Mouse (Mus musculus) CD4-positive, CD25-positive, alpha-beta regulatory T cell, adult 4 months (primary cell): ENCODE results near the gene Rapgef6. TPM values are rescaled to one million over a fixed set of nuclear protein-coding genes. Genes with fewer than 3 reads are reported as not detected.
A peak's percentile ranks its signal among the peaks of the same experiment; 100 is the strongest.
"Not testable (repeated sequence)": the region's sequence is repeated elsewhere in the genome, so short reads cannot be mapped to it uniquely, and the experiment has no call there.

ENCODE experiments used
- ATAC-seq: one replicate; pipeline ENCODE4 v1.8.0; 2017
- polyA plus RNA-seq, 2 experiments: library from polyadenylated mRNA; unstranded; fragments of 100-300 nt; shearing (Covaris generic); gene quantifications; one replicate each; pipeline ENCODE4 v1.2.1; 2017

The Rapgef6 gene
- polyA plus RNA-seq, 2 experiments from 2014 or later, result 258 to 274 TPM

GRCm38 (mm10) chr11:54592585-54592984 is 69.9 kb downstream of the Rapgef6 start:
- no peak for ATAC-seq

- no peak for ATAC-seq
Measured at GRCm38 (mm10) chr11:54594049-54594448, 71.4 kb downstream of the Rapgef6 start.

DNA sequence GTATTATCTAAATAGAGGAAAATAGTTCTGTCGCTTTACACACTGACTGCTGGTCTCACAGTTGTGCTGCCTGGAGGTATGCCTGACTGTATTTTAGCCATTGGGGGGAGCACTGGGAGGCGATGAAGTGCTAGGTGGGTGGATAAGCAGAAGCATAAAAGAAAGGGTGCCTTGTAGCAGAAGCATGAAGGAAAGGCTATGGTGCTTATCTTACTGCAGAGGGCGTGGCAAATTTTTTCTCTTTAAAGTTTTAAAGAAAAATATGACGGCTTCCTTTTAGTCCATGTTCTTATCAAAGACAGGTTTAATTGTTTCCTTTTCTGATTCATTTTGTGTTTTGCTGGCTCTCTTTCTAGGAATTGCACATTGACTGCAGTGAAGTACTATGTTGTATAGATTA is 72.4 kb downstream of the Rapgef6 start:
- peak; percentile 52 for ATAC-seq

DNA sequence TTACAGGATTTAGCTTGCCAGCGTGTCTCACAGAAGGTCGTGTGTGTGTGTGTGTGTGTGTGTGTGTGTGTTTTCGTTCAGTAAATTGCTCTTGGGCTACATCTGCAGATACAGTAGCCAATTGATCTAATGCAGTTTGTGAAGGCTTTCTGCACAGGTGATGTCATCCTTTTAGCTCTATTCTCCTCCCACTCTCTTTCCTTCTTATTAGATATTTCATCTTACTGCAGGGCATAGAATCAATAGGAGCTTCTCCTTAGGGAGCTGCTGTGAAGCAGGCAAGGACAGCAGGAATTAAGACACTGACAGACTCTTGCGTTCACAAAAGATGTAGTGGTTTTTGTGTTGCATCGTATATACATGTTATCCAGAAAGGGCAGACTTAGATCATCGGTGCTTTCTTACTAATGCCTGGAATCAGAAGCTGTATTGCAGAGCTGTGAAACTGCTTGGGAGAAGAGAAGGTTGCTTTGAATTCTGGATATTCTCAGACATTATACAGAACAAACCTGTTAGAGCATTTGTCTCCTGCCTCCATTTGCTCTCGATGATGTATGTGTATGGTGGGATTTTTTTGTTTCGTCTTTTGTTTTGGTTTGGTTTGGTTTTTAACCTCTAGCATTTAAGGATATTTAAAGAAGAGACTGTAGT is 73.4 kb downstream of the Rapgef6 start:
- ATAC-seq, result no peak

DNA sequence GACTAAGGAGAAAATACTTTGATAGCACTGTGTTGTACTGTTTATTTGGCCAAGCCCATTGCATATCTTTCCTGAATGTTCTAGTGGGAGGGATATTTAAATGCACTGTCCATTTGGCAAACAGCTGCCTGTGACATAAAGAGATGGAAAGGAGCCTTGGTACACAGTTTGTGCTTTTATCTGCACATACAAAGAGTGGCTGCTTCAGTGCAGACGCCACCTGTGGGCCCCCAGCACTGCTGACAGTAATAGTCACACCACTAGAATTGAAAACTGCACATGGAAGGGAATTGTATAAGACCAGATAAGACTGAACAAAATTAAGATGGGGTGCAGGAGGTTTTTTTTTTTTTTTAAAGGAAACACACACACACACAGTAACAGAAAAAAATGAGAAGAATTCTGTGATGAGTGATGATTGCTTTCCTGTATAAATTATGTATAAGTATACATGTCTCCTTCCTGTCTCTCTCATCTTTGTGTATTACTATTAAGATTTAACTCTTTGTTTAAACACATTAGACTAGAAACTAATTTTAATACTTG is 75.3 kb downstream of the Rapgef6 start:
- ATAC-seq, result peak; percentile 41

DNA sequence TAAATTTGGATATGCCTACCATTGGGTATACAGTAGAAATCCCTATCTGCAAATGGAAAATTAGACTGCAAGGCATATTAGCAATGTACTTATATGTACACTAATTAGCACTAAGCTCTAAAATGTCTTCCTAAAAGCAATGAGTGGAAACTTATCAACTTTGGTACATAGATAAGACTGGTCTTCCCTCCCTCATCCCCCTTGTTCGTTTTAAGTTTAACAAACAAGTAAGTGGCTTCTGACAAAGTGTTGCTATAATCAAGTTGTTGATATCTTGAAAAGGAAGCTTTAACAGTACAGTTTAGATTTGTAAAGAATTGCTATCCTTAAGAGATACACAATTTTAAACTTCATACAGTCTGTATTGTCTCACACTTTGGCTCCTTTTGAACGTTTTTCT is 78.5 kb downstream of the Rapgef6 start:
- no peak for ATAC-seq

GRCm38 (mm10) chr11:54602764-54603163 is 80.1 kb downstream of the Rapgef6 start:
- not testable (repeated sequence) for ATAC-seq

DNA sequence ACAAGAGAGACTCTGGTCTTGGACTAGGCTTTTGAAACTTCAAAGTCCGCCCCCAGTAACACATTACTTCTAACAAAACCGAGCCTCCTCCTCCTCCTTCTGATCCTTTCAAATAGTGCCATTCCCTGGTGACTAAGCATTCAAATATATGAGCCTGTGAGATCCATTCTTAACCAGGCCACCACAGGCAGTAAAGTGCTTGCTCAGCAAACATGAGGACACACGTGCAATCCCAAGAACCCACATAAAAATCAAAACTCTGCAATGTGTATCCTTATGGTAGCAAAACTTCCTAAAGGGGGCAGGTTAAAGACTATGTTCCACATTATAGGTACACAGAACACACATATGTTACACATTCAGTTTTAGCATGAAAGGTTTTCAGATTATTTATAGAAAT is 81.8 kb downstream of the Rapgef6 start:
- ATAC-seq, result no peak

- no peak for ATAC-seq
Measured at GRCm38 (mm10) chr11:54613628-54614027, 91.0 kb downstream of the Rapgef6 start.

DNA sequence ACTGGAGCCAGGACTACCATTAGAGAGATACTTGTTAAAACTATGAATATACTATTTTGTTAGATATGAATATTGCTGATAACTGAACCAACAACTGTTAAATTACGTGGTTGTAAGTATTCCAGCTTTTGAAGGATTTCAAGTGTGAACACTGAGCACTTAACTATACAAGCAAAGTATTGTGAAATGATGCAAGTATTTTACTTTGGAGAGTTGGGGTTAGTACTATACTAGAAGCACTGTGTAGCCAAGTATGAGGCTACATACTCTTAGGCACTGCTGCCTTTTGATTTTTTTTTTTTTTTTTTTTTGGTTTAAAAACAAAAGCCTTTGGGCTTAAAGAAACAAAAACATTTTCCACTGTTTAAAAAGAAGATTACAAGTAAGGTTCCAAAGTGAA is 91.9 kb downstream of the Rapgef6 start:
- ATAC-seq, result no peak

- ATAC-seq, result no peak
Measured at GRCm38 (mm10) chr11:54618841-54619240, 96.2 kb downstream of the Rapgef6 start.

GRCm38 (mm10) chr11:54621725-54622124 is 99.1 kb downstream of the Rapgef6 start:
- ATAC-seq, result peak; percentile 93

DNA sequence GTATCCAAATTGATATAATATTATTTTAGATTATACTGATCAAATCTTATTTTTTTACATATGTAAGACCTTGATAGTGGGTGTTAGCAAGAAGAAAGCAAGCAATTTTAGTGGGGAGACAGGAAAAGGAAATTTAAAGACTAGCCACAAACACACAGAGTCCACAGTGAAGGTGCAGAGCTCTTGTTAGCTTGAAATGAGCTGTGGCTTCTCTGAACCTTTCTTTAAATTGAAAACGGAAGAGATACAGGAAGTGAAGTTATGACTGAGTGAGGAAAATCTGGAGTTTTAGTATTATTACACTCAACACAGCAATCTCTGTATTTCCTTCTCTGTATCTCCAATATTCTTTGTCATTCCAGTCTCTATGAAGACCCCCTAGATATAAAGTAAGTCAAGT is 104.3 kb downstream of the Rapgef6 start:
- ATAC-seq, result peak; percentile 71

DNA sequence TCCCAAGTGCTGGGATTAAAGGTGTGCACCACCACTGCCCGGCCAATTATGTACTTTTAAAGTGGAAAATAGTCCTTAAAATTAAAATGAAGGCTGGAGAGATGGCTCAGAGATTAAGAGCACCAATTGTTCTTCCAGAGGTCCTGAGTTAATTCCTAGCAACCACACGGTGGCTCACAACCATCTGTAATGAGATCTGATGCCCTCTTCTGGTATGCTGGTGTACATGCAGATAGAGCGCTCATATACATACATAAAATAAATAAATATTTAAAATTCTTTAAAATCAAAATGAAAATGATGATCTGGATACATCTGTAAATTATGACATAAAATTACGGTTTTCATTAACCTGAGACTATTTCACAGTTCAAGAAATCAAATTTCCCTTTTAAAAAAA is 123.8 kb downstream of the Rapgef6 start:
- ATAC-seq, result no peak

- ATAC-seq, result no peak
Measured at GRCm38 (mm10) chr11:54648573-54648972, 125.9 kb downstream of the Rapgef6 start.

- ATAC-seq, result no peak
Measured at GRCm38 (mm10) chr11:54655420-54655819, 132.8 kb downstream of the Rapgef6 start.

- ATAC-seq, result no peak
Measured at GRCm38 (mm10) chr11:54673575-54674298, 151.1 kb downstream of the Rapgef6 start.

GRCm38 (mm10) chr11:54675792-54676489 is 153.3 kb downstream of the Rapgef6 start:
- ATAC-seq, result no peak

DNA sequence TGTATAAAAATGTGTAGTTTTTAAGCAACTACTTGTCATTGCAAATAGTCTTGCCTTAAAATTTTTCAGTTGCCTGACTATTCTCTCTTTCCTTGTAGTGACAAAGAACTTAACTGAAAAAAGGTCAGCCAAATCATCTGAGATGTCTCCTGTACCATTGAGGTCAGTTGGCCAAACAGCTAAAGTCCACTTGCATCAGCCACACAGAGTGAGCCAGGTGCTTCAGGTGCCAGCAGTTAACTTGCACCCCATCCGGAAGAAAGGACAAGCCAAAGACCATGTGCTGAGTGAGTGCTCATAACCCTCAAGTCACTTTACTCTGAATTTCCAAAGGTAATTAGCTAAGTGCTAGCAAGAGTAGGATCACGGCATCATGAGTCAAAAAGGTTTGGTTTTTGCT is 156.5 kb downstream of the Rapgef6 start:
- no peak for ATAC-seq

DNA sequence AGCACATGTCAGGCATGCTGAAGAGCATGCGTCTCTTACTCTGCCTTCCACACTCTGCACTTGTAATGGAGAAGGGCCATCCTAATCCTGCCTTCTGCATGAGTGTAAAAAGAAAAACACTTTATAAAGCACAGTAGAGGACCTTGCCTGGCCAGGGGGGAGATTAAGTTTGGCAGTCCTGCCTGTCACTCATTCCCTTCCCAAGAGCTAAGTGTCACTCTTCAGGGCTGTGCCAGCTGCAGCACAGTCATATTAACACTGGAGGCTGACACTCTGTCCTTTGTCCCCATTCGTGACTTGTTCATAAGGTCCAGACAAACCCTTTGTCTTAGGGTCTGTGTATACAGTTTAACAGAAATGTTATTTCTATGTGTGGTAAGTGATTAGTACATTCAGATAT is 162.2 kb downstream of the Rapgef6 start:
- ATAC-seq, result no peak

DNA sequence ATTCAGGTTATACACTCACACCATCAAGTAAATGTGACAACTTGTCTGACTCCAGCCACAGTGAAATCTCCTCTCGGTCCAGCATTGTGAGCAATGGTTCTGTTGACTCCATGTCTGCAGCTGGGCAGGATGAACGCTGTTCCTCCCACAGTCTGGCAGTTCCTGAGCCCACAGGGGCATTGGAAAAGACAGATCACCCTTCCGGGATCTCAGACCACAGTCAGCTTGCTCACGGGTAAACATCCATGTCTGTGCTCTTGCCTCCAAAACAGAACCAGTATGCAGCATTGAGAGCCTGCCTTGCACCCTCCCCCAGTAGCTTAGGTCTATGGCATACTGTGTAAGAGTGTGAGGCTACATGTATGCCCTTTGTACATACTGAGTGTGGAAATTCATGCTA is 167.5 kb downstream of the Rapgef6 start:
- ATAC-seq, result no peak

DNA sequence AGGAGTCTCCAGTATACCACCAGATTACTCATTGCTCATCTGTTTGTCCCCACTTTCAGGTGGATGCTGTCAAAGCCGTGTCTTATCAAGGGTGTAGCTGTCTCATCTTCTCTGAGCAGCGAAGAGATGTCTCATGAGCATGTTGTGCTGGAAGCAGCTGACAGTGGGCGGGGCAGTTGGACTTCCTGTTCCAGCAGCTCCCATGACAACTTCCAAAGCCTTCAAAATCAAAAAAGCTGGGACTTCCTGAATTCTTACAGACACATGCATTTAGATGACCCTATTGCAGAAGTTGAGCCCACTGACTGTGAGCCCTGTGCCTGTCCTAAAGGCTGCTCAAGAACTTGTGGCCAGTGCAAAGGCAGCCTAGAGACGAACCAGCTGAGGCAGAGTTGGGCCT is 168.5 kb downstream of the Rapgef6 start:
- no peak for ATAC-seq

DNA sequence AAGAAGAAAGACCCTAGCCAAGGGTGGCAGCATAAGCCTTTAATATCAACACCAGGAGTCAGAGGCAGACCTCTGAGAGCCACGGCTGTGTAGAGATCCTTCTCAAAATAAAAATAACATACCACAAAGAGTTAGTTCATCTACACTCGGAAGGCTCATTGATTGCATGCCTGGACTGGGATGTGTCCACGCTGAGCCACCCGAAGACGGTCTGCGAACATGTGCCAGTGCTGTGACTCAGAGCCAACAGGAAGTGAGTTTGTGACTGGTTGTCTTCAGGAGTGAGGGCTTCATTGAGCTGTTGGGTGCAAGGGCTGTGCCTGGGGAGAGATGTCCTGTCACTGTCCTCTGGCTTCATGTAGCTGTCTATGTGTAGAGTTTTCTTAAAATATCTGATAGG is 171.0 kb downstream of the Rapgef6 start:
- ATAC-seq, result no peak

DNA sequence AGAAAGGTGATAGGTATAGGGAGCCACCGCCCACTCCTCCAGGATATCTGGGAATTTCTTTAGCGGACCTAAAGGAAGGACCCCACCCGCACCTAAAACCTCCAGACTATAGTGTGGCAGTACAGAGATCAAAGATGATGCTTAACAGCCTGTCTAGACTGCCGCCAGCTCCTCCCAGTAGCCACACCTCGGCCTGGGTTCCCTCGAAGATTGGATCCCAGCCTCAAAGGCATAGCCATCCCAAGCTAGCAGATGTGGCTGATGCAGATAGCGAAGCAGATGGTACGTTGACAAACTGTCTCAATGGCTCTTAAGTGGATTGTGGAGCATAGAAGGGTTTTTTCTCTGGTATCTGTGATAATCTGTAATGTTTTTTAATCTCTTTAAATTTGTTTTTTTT is 171.6 kb downstream of the Rapgef6 start:
- no peak for ATAC-seq
